Mouse (Mus musculus): ENCODE measurements at regions not wholly inside any gene's neighbourhood (a gene's known extent, or its start where the extent isn't known, plus 50 kb on each side); places are given as distances from the start of the nearest gene placed in this dataset.
A peak's percentile ranks its signal among the peaks of the same experiment; 100 is the strongest.

- no peak for DNase-seq
Observed at GRCm38 (mm10) chr2:74930702-74931101, 105.1 kb downstream of the Mtx2 start.

- no peak for DNase-seq
Observed at GRCm38 (mm10) chr2:74933190-74933589, 107.6 kb downstream of the Mtx2 start.

GRCm38 (mm10) chr2:74933771-74934170 lies 108.2 kb downstream of the Mtx2 start:
- peak; percentile 8 to 12 for DNase-seq

GRCm38 (mm10) chr2:74938711-74939110 lies 113.1 kb downstream of the Mtx2 start:
- DNase-seq = no peak

- no peak for DNase-seq
Observed at GRCm38 (mm10) chr2:74941966-74942365, 116.4 kb downstream of the Mtx2 start.

- no peak for DNase-seq
Observed at GRCm38 (mm10) chr2:74942611-74943198, 117.1 kb downstream of the Mtx2 start.

GRCm38 (mm10) chr2:74945185-74945749 lies 119.7 kb downstream of the Mtx2 start:
- no peak for DNase-seq

- no peak for DNase-seq
Observed at GRCm38 (mm10) chr2:74951401-74952260, 126.0 kb downstream of the Mtx2 start.

- DNase-seq = no peak
Observed at GRCm38 (mm10) chr2:74954101-74954500, 128.5 kb downstream of the Mtx2 start.

- no peak for DNase-seq
Observed at GRCm38 (mm10) chr2:74955281-74956128, 129.9 kb downstream of the Mtx2 start.

- DNase-seq = no peak
Observed at GRCm38 (mm10) chr2:74956129-74956450, 130.5 kb downstream of the Mtx2 start.

- no peak for DNase-seq
Observed at GRCm38 (mm10) chr2:74956556-74956955, 131.0 kb downstream of the Mtx2 start.

GRCm38 (mm10) chr2:74959936-74960335 lies 134.3 kb downstream of the Mtx2 start:
- no peak for DNase-seq

GRCm38 (mm10) chr2:74962416-74962815 lies 136.8 kb downstream of the Mtx2 start:
- no peak for DNase-seq

GRCm38 (mm10) chr2:74964360-74964759 lies 138.8 kb downstream of the Mtx2 start:
- DNase-seq = peak; percentile 81 to 85

GRCm38 (mm10) chr2:74964980-74965379 lies 139.4 kb downstream of the Mtx2 start:
- DNase-seq = no peak

- DNase-seq = no peak
Observed at GRCm38 (mm10) chr2:74965384-74966060, 139.9 kb downstream of the Mtx2 start.

GRCm38 (mm10) chr2:74970611-74971265 lies 145.1 kb downstream of the Mtx2 start:
- DNase-seq = no peak

- DNase-seq = no peak
Observed at GRCm38 (mm10) chr2:74973386-74973785, 147.8 kb downstream of the Mtx2 start.

- DNase-seq = no peak
Observed at GRCm38 (mm10) chr2:74974595-74975325, 149.2 kb downstream of the Mtx2 start.

- no peak for DNase-seq
Observed at GRCm38 (mm10) chr2:74977348-74977747, 151.7 kb downstream of the Mtx2 start.

Measured in cerebellum, postnatal 36 days (tissue).